Mouse (Mus musculus): ENCODE measurements around the gene Dgkb. TPM values are rescaled to one million over a fixed set of nuclear protein-coding genes. Genes with fewer than 3 reads are reported as not detected.

Gene Dgkb
- polyA plus RNA-seq, 1 experiment from 2014 or later: 0.78 TPM

DNA sequence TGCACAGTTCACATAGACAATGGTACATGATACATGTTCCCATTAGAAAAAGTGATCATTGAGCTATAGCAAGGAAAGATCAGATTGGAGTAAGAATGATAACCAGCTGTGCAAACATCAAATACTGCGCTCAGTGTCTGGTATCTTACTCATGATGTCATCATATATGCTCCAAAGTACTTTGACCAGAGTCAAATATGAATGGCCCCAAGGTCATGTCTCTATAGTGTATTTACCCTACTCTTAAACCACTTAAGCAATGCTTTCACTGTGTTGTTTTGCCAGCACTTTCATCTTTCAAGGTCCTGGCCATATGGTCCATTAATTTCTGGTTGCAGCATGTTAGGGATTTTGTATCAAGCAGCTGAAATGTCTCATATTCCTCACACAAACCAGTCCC, 415.1 kb downstream of the Dgkb start:
- H3K36me3 ChIP-seq (ENCODE audit: insufficient read depth, low read length): no peaks in the 10 kb centered on the region
- no peak overlapping the region for H3K27ac ChIP-seq
- H3K4me3 ChIP-seq (replicated peaks; ENCODE audit: low read depth, low read length): no peak overlapping the region
- H3K4me2 ChIP-seq (ENCODE audit: low read length): no peak overlapping the region
- ATAC-seq (replicated peaks; ENCODE audit: low FRiP score, low read depth) (no peak), DNase-seq (ENCODE audit: low spot score) (peak; percentile 6)
- WGBS: 66% methylated on average over 1 of the region's 1 CpGs
- TF ChIP-seq CTCF (IDR thresholded peaks at IDR 0.05; ENCODE audit: low read depth): no peak
- H3K9me3 ChIP-seq (replicated peaks; ENCODE audit: low read length): no peaks in the 10 kb centered on the region
- no peaks in the 10 kb centered on the region for H3K27me3 ChIP-seq (ENCODE audit: insufficient read depth, low read length)
- H3K9ac ChIP-seq (ENCODE audit: low read depth, low read length): no peak overlapping the region
- no peaks in the 10 kb centered on the region for H3K4me1 ChIP-seq (replicated peaks; ENCODE audit: insufficient read depth, low read length)

DNA sequence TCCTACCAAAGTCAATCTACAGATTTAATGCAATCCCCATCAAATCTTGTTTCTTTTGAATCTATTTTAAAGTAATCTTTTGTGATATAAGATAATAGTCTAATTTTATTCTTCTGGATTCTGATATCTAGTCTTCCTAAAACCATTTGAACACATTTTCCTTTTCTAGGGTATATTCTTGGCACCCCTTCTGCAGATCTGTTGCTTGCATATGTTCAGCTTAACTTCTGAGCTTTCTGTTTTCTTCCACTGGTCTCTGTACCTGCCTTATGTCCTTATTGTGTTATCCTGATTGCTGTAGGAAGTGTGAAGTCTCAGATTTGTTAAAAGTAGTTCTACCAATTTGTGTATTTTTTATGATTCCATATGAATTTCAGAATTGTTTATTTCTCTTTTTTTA, 451.3 kb downstream of the Dgkb start:
- H3K27ac ChIP-seq: no peak overlapping the region
- no peak for TF ChIP-seq CTCF (IDR thresholded peaks at IDR 0.05; ENCODE audit: low read depth)
- ATAC-seq (replicated peaks; ENCODE audit: low FRiP score, low read depth) (no peak), DNase-seq (ENCODE audit: low spot score) (no peak)
- no peaks in the 10 kb centered on the region for H3K36me3 ChIP-seq (ENCODE audit: insufficient read depth, low read length)
- H3K4me3 ChIP-seq (replicated peaks; ENCODE audit: low read depth, low read length): no peak overlapping the region
- no peaks in the 10 kb centered on the region for H3K4me1 ChIP-seq (replicated peaks; ENCODE audit: insufficient read depth, low read length)
- H3K27me3 ChIP-seq (ENCODE audit: insufficient read depth, low read length): no peaks in the 10 kb centered on the region
- H3K4me2 ChIP-seq (ENCODE audit: low read length): no peak overlapping the region
- H3K9me3 ChIP-seq (replicated peaks; ENCODE audit: low read length): no peaks in the 10 kb centered on the region
- H3K9ac ChIP-seq (ENCODE audit: low read depth, low read length): no peak overlapping the region

DNA sequence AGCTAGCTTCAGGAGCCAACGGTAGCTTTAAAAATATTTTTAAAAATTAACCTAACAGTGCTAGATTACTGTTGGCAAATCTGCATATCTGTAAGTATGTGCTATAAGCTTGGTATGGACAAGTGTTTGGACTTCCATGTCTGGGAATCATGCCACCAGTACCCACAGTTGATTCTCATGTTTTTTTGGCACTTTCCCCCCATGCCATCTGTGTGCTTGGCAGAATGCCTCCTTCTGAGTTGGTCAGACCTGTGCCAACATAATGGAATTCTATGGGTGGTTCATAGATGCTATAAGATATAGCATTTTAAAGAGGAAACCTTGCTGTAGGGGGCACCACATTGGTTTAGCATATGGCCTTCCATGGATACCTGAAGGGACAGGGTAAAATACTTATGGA, 484.0 kb downstream of the Dgkb start:
- no peak for DNase-seq (ENCODE audit: low spot score)
- Histone ChIP-seq H3K4me1 (replicated peaks; ENCODE audit: insufficient read depth, low read length) (no peaks in the 10 kb centered on the region), H3K27me3 (ENCODE audit: insufficient read depth, low read length) (no peaks in the 10 kb centered on the region), H3K4me3 (replicated peaks; ENCODE audit: low read depth, low read length) (no peak overlapping the region), H3K4me2 (ENCODE audit: low read length) (no peak overlapping the region), H3K27ac (no peak overlapping the region), H3K9me3 (replicated peaks; ENCODE audit: low read length) (no peaks in the 10 kb centered on the region), H3K36me3 (ENCODE audit: insufficient read depth, low read length) (no peaks in the 10 kb centered on the region), H3K9ac (ENCODE audit: low read depth, low read length) (no peak overlapping the region)
- 67% methylated on average over 1 of the region's 1 CpGs for WGBS
- no peak for ATAC-seq (replicated peaks; ENCODE audit: low FRiP score, low read depth)
- TF ChIP-seq CTCF (IDR thresholded peaks at IDR 0.05; ENCODE audit: low read depth): no peak

- H3K4me3 ChIP-seq (replicated peaks; ENCODE audit: low read depth, low read length): no peak overlapping the region
- DNase-seq (ENCODE audit: low spot score): no peak
- TF ChIP-seq CTCF (IDR thresholded peaks at IDR 0.05; ENCODE audit: low read depth): no peak
- H3K9ac ChIP-seq (ENCODE audit: low read depth, low read length): no peak overlapping the region
- H3K27me3 ChIP-seq (ENCODE audit: insufficient read depth, low read length): no peaks in the 10 kb centered on the region
- no peak for ATAC-seq (replicated peaks; ENCODE audit: low FRiP score, low read depth)
- no peak overlapping the region for H3K4me2 ChIP-seq (ENCODE audit: low read length)
- no peaks in the 10 kb centered on the region for H3K9me3 ChIP-seq (replicated peaks; ENCODE audit: low read length)
- 74% methylated on average over 3 of the region's 3 CpGs for WGBS
- H3K27ac ChIP-seq: no peak overlapping the region
- H3K36me3 ChIP-seq (ENCODE audit: insufficient read depth, low read length): no peaks in the 10 kb centered on the region
- no peaks in the 10 kb centered on the region for H3K4me1 ChIP-seq (replicated peaks; ENCODE audit: insufficient read depth, low read length)
Measured at GRCm38 (mm10) chr12:38303841-38304240, 486.3 kb downstream of the Dgkb start.

GRCm38 (mm10) chr12:38304245-38304644, 486.7 kb downstream of the Dgkb start:
- 91% methylated on average over 3 of the region's 3 CpGs for WGBS
- Histone ChIP-seq H3K9me3 (replicated peaks; ENCODE audit: low read length) (no peaks in the 10 kb centered on the region), H3K36me3 (ENCODE audit: insufficient read depth, low read length) (no peaks in the 10 kb centered on the region), H3K27ac (no peak overlapping the region), H3K4me2 (ENCODE audit: low read length) (no peak overlapping the region), H3K27me3 (ENCODE audit: insufficient read depth, low read length) (no peaks in the 10 kb centered on the region), H3K4me1 (replicated peaks; ENCODE audit: insufficient read depth, low read length) (no peaks in the 10 kb centered on the region), H3K9ac (ENCODE audit: low read depth, low read length) (no peak overlapping the region), H3K4me3 (replicated peaks; ENCODE audit: low read depth, low read length) (no peak overlapping the region)
- no peak for TF ChIP-seq CTCF (IDR thresholded peaks at IDR 0.05; ENCODE audit: low read depth)
- no peak for ATAC-seq (replicated peaks; ENCODE audit: low FRiP score, low read depth)
- no peak for DNase-seq (ENCODE audit: low spot score)

DNA sequence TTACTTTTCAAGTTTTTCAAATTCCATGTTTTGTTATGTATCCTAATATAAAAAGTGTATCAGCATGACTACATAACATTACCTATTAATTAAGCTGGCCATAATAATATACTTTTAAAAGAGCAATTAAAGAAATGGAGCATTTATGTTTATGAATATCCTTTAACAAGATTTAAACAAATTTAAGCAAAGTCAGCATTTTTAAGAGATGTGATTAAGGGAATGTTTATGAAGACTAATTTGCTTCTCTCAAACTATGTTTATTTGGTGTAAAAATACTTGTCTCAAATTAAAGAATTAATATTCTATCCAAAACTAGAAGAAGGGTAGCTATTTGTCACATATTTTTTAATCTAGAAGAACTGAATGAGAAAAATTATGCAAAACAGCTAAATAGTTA, 492.4 kb downstream of the Dgkb start:
- no peak for ATAC-seq (replicated peaks; ENCODE audit: low FRiP score, low read depth)
- Histone ChIP-seq H3K27me3 (ENCODE audit: insufficient read depth, low read length) (no peaks in the 10 kb centered on the region), H3K36me3 (ENCODE audit: insufficient read depth, low read length) (no peaks in the 10 kb centered on the region), H3K4me2 (ENCODE audit: low read length) (no peak overlapping the region), H3K9ac (ENCODE audit: low read depth, low read length) (no peak overlapping the region), H3K9me3 (replicated peaks; ENCODE audit: low read length) (no peaks in the 10 kb centered on the region), H3K4me1 (replicated peaks; ENCODE audit: insufficient read depth, low read length) (no peaks in the 10 kb centered on the region), H3K27ac (no peak overlapping the region), H3K4me3 (replicated peaks; ENCODE audit: low read depth, low read length) (no peak overlapping the region)
- no peak for DNase-seq (ENCODE audit: low spot score)
- no peak for TF ChIP-seq CTCF (IDR thresholded peaks at IDR 0.05; ENCODE audit: low read depth)

DNA sequence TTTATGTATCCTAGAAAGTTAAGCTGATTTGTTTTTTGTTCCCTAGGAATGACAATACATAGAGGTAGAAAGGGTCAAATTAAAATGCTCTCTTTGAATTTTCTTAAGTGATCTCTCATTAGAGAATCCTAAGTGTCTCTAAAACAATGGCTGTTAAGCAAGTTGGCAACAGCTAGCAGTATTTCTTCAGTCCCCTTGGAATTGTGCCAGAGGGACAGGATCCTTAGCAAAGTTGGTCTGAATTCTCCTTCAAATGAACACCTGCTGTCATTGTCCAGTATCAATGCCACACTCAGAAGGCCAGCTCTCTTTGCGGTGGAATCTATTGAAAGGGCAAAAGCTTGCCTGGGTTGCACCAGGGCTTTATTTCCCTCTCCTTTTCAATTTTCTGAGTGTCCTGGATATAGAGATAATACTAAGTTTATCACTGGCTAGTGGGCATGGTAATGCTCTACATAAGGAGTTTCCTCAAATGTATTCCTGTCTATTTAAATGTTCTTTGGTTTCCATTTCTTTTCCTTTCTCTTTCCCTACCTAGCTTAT, 510.3 kb downstream of the Dgkb start:
- H3K4me1 ChIP-seq (replicated peaks; ENCODE audit: insufficient read depth, low read length): no peaks in the 10 kb centered on the region
- DNase-seq (ENCODE audit: low spot score) (no peak), ATAC-seq (replicated peaks; ENCODE audit: low FRiP score, low read depth) (no peak)
- H3K27me3 ChIP-seq (ENCODE audit: insufficient read depth, low read length): no peaks in the 10 kb centered on the region
- H3K9ac ChIP-seq (ENCODE audit: low read depth, low read length): no peak overlapping the region
- no peak for TF ChIP-seq CTCF (IDR thresholded peaks at IDR 0.05; ENCODE audit: low read depth)
- no peak overlapping the region for H3K27ac ChIP-seq
- no peak overlapping the region for H3K4me3 ChIP-seq (replicated peaks; ENCODE audit: low read depth, low read length)
- no peak overlapping the region for H3K4me2 ChIP-seq (ENCODE audit: low read length)
- H3K9me3 ChIP-seq (replicated peaks; ENCODE audit: low read length): no peaks in the 10 kb centered on the region
- 94% methylated on average over 1 of the region's 1 CpGs for WGBS
- no peaks in the 10 kb centered on the region for H3K36me3 ChIP-seq (ENCODE audit: insufficient read depth, low read length)
